Mouse (Mus musculus) thymus, postnatal 10 days (tissue): Measurements from ENCODE around the gene Ddx5.
"Not testable (repeated sequence)": the region's sequence is repeated elsewhere in the genome, so short reads cannot be mapped to it uniquely, and the experiment has no call there.

Source experiments
- DNase-seq, 2 experiments: peaks; one replicate each; pipeline ENCODE4 v3.0.0; 2021; ENCODE audit warnings: low spot score in 2 of 2

Gene Ddx5

DNA sequence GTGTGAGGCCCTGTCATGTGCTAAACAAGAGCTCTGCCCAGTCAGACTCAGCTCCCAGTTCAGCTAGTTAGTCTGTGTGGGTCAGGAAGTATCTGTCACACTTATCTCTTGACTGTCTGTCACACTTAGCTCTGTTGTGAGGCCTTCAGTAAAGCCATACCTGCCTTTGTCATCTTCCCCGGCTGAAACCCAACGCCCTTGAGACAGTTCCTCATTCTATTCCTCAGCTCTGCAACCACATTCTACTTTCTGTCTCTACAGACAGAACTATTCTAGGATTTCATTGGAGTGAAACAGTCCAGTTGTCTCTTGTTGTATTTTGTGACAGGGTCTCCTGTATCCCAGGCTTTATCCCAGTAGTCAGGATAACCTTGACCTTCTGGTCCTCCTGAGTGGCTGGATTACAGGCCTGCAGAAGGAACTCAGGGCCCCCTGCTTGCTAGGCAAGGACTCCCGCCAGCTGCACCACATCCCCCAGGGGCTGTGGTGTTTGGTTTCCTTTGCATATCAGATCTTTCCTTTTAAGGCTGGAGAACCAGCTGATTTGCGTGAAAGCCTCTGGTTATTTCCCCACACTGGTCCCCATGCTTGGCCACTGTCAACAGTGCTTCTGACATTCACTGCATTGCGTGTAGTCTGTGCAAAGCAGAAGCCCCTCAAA, 26.7 kb downstream of the Ddx5 start:
- peak; percentile 31 to 32 for DNase-seq

DNA sequence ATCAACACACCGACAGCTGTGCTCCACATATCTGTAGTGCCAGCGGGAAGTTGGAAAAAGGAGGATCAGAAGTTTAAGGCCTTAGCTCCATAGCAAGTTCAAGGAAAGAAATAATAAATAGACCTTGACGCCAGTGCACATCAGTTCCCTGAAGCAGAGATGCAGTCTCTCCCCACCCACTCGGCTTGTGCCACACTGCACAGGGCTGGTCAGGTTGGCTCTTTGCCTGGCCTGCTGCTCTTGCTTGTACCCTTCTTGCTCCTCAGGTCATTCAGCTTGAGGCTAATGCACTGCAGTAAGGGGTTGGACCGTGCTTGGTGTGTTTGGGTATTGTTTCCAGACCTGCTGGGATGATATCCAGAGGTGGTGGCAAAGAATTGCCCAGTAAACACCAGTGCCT, 28.5 kb downstream of the Ddx5 start:
- no peak for DNase-seq

DNA sequence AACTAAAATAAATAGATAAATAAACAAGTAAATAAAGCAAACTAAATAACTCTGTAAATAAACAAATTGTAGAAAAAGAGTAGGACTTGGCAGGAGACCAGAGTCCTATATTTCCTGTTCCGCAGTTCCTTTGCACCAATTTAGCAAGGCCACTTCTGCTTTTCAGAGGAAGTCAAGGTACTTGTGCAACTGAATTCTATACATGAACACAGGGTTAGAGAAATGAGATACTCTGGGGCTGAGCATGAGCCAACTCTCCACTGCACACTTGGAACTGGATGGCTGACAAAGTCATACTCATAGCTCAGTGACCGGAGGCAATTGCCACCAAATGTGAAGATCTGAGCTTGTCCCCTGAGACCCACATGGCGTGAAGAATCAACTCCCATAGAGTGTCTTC, 30.0 kb downstream of the Ddx5 start:
- no peak for DNase-seq

DNA sequence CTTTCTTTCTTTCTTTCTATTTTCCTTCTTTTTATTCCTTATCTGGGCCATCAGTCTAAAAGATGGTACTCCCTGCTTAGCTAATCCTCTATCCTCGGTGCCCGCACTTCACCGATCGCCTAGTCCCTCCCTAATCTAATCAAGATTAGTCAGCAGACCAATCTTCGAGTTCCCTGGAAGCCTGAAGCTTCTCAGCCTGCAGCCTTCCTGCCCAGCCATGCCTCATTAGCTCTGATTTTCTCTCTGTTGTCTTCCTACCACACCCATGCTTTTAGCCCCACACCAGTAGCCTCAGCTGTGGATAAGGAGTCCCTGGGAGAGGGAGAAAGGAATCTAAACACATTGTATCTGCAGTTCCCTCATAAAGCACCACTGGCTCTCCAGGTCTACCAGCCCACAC, 33.4 kb downstream of the Ddx5 start:
- no peak for DNase-seq

DNA sequence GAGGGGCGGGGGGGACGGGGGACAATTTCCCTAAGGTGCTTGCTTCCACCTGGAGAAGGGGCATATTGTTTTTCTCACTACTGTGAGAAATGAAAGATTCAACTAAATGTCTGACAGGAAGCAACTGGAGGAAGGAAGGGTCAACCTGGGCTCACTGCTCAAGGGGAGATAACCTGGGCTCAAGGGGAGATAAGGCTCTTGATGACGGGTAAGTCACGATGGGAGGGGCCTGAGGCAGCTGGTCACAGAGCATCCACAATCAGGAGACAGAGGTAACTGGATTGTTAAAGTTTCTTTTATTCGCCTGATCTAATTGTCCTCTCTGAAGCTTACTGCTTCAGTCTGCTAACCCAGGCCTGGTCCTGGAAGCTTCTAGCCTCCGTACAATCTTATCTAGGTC, 35.7 kb downstream of the Ddx5 start:
- DNase-seq: no peak

DNA sequence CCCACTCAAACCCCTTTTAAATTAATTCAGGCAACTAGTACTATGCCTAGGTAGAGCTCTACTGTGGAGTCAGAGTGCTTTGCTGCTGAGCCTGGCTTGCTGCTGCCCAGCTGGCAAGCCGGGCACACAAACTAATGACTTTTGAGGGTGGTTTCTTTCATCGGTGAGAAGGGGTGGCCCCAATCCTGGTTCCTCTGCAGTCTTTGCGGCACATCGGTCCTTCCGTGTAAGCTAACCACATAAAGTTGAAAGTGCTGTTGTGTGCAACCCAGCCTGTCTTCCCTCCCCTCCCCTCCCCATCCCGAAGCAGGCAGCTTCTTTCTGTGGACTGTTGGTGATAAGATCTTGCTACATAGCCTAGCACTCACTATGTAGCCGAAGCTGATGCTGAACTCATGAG, 36.9 kb downstream of the Ddx5 start:
- DNase-seq: peak; percentile 48 to 49

DNA sequence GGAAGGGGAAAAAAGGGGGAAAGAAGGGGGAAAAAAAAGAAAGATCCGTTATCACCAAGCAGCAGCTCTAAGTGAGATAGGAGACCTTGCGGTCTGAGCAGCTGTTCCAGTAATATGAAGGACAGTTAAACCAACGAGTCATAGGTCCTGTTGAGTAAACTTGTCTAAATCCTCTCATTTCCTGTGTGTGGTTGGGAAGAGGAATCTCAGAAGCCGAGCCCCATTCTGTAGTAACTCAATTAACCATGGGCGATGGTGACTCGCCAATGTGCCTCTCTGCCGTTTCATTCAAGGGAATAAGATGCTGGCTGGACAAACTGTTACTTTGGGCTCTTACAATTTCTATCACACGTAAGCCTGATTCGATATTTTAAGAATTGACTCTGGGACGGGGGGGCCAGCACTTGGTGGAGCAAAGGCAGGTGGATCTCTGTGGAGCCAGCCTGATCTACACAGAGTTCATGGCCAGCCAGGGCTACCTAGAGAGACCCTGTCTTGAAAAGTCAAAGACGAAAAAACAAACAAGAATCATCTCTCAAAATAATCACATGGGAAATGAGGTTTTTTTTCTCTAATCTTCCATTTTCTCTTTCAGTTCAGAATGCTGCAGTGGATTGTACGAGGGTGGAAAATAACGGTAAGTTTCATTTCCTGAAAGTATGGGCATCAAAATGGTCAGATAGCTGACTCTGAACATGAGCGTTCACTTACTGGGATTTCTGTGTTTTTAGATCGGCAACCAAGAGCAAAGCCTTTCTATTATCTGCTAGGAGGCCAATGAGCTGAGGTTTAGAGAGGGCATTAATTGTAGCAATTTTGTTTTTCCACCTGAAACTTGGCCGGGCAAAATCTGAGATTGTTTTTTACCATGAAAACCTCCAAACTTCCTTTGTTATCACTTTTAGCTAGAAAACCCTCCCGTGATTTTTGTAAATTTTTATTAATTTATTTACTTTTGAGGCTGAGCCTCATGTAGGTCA, 37.7 kb downstream of the Ddx5 start, which contains the start of gene Milr1:
Gene Milr1 (plus strand): TSS at position 188 of the 980 bp plus-strand sequence.
- DNase-seq: peak in 1 of 2 experiments; percentile 11

DNA sequence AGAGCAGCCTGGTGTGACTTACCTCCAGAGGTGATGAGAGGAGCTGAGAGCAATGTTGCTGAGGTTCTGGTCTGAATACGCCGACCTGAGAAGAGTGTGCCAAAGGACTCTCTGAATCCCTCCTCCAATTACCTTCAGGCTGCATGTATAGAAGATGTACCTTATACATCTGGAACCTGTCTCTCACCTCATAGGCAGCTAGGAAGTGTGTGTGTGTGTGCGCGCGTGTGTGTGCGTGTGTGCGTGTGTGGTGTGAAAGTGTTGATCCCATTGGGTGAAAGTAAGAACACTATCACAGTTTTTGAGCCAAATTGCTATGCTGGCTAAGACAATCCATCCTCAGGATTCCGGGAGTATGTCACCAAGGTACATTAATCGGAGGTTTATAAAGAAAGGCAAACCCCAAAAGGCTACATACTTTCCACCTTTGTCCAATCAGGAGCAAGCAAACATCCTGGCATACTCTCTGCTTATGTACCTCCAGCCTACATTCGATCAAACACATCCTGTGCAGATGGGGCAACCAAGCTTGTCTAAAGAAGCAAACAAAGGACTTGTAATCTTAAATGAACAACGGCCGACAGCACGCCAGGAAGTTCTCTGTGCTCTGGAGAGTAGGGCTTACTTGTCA, 38.7 kb downstream of the Ddx5 start, which contains the start of gene Pecam1:
Gene Pecam1 (minus strand): TSS at position 508 of the 631 bp plus-strand sequence.
- DNase-seq: peak; percentile 64 to 67

DNA sequence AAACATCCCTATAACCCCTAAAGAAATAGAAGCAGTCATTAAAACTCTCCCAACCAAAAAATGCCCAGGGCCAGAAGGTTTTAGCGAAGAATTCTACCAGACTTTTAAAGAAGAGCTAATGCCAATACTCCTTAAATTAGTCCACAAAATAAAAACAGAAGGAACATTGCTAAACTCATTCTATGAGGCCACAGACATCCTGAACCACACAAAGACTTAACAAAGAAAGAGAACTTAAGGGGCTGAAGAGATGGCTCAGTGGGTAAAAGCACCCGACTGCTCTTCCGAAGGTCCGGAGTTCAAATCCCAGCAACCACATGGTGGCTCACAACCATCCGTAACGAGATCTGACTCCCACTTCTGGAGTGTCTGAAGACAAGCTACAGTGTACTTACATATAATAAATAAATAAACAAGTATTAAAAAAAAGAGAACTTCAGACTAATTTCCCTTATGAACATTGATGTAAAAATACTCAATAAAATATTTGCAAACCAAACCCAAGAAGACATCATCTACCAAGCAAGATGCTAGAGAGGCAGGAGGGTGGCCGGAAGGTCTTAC, 39.3 kb downstream of the Ddx5 start:
- not testable (repeated sequence) for DNase-seq

DNA sequence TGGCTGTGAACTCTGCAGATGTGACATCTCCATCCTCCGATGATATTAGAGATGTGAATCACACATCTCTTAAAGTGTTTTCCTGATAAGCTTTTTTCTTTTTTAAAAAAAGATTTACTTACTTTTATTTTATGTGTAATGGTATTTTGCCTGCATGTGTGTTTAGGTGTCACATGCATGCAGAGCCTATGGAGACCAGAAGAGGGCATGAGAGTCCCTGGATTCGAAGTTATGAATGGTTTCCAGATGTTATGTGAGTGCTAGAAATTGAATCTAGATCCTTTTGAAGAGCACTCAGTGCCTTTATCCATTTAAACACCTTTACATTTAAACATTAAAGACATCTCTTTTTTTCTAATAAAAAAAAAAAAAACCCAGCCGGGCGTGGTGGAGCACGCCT, 44.0 kb downstream of the Ddx5 start:
- DNase-seq: no peak

DNA sequence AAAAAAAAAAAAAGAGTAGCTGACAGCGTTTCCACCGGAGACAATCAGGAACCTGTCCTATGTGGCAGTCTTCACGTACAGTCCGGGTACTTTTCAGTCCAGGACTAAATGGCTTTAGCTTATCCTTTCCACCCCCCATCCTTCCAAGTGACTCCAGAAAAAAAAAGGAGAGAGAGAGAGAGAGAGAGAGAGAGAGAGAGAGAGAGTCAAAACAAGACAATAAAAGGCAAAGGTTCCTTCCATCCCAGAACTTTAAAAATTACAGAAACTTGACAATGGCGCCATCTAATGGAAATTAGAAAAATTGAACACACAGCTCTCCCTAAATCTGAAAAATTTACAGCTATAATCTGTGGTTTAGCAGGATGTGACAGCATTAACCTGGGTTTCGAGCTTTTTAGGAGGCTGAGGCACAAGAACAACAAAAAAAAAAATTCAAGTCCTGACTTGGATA, 46.6 kb downstream of the Ddx5 start:
- DNase-seq: no peak

DNA sequence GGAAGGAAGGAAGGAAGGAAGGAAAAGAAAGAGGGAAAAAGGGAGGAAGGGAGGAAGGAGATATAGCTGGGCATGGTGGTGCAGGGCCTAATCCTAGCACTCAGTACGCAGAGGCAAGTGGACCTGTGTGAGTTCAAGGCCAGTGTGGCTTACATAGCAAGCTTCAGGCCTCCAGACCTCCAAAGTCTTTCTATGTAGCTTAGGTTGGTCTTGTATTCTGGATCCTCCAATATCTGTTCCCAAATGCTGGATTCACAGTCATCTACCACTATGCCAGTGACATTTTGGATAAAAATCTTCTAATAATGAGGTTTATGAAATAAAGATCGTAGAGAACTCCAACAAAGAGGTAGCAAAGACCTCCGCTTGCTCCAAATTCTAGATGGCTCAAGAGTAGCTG, 47.2 kb downstream of the Ddx5 start:
- DNase-seq: no peak

DNA sequence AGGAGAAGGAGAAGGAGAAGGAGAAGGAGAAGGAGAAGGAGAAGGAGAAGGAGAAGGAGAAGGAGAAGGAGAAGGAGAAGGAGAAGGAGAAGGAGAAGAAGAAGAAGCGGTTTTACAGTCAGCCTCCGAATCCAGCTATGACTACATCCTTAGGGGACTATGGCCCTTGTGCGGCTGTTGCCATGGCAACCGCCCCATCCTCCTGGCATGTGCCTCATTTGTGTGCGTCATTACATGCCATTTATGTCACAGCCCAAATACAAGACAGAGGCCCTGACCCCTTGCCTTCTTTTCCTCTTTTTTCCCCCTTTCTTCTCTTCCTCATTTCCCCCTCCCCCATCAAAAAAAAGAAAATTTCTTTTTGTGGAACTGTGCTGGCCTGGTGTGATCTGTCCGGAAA, 47.8 kb downstream of the Ddx5 start:
- DNase-seq: no peak

DNA sequence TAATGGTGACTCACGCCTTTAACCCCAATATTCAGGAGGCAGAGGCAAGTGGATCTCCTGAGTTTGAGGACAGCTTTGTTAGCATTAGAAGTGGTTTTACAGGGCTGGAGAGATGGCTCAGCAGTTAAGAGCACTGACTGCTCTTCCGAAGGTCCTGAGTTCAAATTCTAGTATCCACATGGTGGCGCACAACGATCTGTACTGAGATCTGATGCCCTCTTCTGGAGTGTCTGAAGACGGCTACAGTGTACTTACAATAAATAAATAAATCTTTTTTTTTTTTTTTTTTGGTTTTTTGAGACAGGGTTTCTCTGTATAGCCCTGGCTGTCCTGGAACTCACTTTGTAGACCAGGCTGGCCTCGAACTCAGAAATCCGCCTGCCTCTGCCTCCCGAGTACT, 48.3 kb downstream of the Ddx5 start:
- not testable (repeated sequence) for DNase-seq

DNA sequence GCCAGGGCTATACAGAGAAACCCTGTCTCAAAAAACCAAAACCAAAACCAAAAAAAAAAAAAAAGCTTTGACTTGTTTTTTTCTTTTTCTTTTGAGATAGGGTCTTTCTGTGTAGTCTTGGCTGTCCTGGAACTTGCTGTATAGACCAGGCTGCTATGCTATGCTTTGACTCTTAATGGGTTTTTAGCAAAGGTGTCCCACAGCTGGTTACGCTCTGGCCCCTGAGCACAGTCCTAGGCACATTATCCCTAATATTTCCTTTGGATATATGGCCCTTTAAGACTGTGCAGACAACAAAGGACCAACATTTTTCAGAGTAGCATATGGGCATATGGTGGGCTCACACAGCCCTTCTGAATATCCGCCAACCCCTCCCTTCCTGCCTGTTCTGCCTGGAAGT, 49.9 kb downstream of the Ddx5 start:
- no peak for DNase-seq

DNA sequence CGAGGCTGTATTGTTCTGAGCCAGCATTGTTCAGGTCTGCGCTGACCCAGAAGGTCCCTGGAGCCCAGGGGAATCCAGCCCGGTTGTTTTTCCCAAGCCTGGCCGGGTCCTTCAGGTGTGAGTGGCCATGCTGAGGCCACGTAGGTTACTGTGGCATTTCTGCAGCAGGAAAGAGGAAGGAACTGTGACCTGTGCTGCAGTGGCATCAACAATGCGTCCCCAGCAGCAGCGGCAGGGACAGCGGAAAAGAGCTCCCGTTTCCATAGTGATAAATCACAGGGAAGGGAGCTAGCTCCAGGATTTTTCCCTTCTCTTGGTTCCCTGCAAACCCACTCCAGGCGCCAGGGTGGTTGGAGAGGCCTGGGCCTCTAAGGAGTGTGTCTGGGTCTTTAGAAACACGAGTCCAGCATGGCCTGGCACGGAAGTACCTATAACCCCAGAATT, 51.8 kb downstream of the Ddx5 start:
- no peak for DNase-seq

DNA sequence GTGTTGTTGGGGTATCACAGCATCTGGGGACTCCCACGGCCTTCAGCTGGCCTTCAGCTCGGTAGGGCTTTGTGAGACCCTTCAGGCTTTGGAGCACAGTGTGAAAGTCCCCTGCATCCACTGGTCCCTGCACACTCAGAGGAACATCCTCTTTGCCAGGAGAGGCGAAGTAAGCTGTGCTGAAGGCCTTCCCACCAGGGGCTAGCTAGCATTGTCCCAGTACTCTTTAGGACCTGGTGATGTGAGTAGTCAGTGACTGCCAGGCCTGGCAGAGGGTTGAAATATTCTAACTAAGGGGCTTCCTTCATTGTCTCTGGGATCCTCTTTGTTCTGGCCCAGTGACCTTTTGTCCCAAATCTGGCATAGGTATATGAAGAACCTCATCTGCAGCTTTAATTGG, 52.4 kb downstream of the Ddx5 start:
- no peak for DNase-seq

DNA sequence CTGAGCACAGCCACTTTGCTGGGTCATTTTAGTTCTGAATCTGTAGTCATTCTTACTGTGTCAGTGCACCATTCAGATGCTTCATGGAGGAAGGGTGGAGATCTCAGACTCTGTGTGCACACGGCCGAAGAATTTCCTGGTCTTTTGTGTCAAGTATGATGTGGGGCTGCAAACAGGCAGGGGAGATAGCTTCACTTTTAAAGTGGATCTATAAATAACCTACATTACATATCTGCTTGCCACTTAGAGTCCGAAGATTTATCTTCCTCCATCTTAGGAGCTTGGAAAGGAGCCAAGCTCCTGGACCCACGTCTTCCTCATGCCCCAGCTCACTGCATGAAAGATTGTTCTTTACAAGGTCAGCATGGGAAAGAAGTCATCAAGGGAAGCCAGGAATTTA, 58.3 kb downstream of the Ddx5 start:
- no peak for DNase-seq
